Mouse (Mus musculus) left cerebral cortex, postnatal 4 days (tissue): Measurements from ENCODE around the gene Chad. TPM values are rescaled to one million over a fixed set of nuclear protein-coding genes. Genes with fewer than 3 reads are reported as not detected.

ENCODE experiments used
- DNase-seq: peaks from one replicate; pipeline ENCODE4 v3.0.0-alpha.2; 2022
- intact Hi-C: fragments of 180-260 bp; cut with DNase I; formaldehyde crosslinking; loops from one replicate; pipeline ENCODE4 v1.15.1; 2025
- total RNA-seq, 2 experiments: library from RNA; stranded (reverse); gene quantifications; 2 replicates each; pipeline ENCODE4 v1.2.3; 2021

Gene Chad
- total RNA-seq, 2 experiments from 2014 or later: 0.22 TPM; not detected in 1

- DNase-seq: peak; percentile 24
- intact Hi-C loops: no loop called here
These were observed 1.0 kb upstream of the Chad start for GRCm38 (mm10) chr11:94563821-94564220.

- intact Hi-C loops: no loop called here
- no peak for DNase-seq
These were observed 268 bp downstream of the Chad start for GRCm38 (mm10) chr11:94565151-94565479.

GRCm38 (mm10) chr11:94566534-94566933 lies 1.7 kb downstream of the Chad start:
- intact Hi-C loops: no loop called here
- no peak for DNase-seq

- no peak for DNase-seq
- intact Hi-C loops: no loop called here
These were observed 2.5 kb downstream of the Chad start for GRCm38 (mm10) chr11:94567326-94567725.

- intact Hi-C loops: no loop called here
- no peak for DNase-seq
These were observed 5.8 kb downstream of the Chad start for GRCm38 (mm10) chr11:94570612-94571011.

GRCm38 (mm10) chr11:94571850-94572249 lies 7.0 kb downstream of the Chad start:
- no peak for DNase-seq
- intact Hi-C loops: no loop called here

- DNase-seq: no peak
- intact Hi-C loops: no loop called here
These were observed 9.7 kb downstream of the Chad start for GRCm38 (mm10) chr11:94574560-94574959.

- intact Hi-C loops: no loop called here
- DNase-seq: no peak
These were observed 10.2 kb downstream of the Chad start for GRCm38 (mm10) chr11:94575036-94575435.

- DNase-seq: no peak
- intact Hi-C loops: no loop called here
These were observed 11.5 kb downstream of the Chad start for GRCm38 (mm10) chr11:94576361-94576760.

- intact Hi-C loops: no loop called here
- DNase-seq: no peak
These were observed 15.4 kb downstream of the Chad start for GRCm38 (mm10) chr11:94580111-94580740.

- no peak for DNase-seq
- intact Hi-C loops: no loop called here
These were observed 20.2 kb downstream of the Chad start for GRCm38 (mm10) chr11:94585091-94585490.

- no peak for DNase-seq
- intact Hi-C loops: no loop called here
These were observed 22.7 kb downstream of the Chad start for GRCm38 (mm10) chr11:94587511-94587910.

- intact Hi-C loops: no loop called here
- DNase-seq: no peak
These were observed 31.5 kb downstream of the Chad start for GRCm38 (mm10) chr11:94596311-94596852.

GRCm38 (mm10) chr11:94597319-94597718 lies 32.5 kb downstream of the Chad start:
- intact Hi-C loops: no loop called here
- peak; percentile 25 for DNase-seq

GRCm38 (mm10) chr11:94598437-94599120 lies 33.7 kb downstream of the Chad start:
- intact Hi-C loops: no loop called here
- DNase-seq: no peak

- intact Hi-C loops: no loop called here
- DNase-seq: no peak
These were observed 35.6 kb downstream of the Chad start for GRCm38 (mm10) chr11:94600447-94600846.

- DNase-seq: peak; percentile 75
- intact Hi-C loops: no loop called here
These were observed 36.8 kb downstream of the Chad start, which contains the start of gene Acsf2 for GRCm38 (mm10) chr11:94601321-94602281. Gene Acsf2, minus strand, starts transcription at chr11:94601871.

GRCm38 (mm10) chr11:94602356-94602955 lies 37.6 kb downstream of the Chad start:
- intact Hi-C loops: no loop called here

GRCm38 (mm10) chr11:94610744-94611740 lies 46.2 kb downstream of the Chad start:
- no peak for DNase-seq
- intact Hi-C loops: loop anchor here (10.0 kb wide), 1 partner anchor 554 kb away; no protein-coding TSS in a partner anchor

More at GRCm38 (mm10) chr11:94602356-94602955, 37.6 kb downstream of the Chad start:
- no peak for DNase-seq
